Mouse (Mus musculus): ENCODE results near the gene Tbx19.

Gene Tbx19

DNA sequence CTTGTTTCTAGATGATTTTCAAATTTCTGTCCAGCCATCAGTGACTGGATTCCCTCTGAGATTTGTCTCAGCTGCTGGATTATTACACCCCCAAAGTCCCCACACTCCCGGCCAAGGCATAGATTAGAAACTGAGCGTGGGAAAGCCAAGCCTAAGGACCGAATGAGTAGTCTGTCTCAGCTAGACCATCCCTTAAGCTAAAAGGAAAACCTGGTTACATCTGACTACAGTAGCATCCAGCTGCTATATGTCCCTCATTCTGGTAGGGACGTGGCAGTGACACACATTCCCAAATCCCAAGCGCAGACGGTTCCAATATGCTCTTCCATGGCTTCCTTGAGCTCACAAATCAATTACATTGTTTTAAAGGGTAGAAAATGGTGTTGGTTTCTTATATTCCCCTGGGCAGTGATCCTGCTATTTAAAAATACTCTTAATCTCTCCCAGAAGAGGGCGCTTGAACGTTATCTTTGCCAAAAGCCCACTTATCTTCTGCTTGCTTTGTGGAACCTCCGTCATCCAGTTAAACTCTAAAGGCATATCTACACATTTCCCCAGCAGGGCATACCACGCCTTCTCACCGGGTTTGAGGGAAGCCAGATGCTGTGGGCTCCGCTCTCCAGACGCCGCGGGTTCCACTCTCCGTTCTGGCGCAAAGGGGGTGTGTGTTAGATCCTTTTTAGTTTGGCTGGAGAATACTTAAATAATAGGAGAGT lies 46.0 kb downstream of the Tbx19 start:
- DNase-seq (ENCODE audit: low spot score in 2 of 2), result peak in 1 of 2 experiments; percentile 46

GRCm38 (mm10) chr1:165113700-165114099 lies 46.9 kb downstream of the Tbx19 start:
- DNase-seq (ENCODE audit: low spot score in 2 of 2), result no peak

DNA sequence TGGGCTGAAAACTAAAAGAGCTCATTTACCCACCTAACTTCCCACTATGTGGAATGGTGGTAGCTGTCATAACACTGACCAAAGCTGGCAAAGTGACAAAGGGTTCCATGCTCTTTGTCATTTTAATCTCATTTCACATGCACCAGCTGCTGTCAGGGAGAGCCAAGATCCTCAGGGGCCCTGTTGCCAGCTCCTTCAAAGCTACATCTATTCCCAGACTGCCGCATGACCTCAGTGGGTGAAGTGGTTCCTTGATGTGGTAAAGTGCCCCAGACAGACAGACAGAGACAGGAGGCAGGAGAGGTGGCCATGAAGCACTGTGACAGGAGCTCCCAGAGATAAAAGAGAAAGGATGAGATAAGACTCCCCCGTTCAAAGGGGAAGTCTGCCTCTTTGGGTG lies 49.9 kb downstream of the Tbx19 start:
- DNase-seq (ENCODE audit: low spot score in 2 of 2), result no peak

- no peak for DNase-seq (ENCODE audit: low spot score in 2 of 2)
These were observed 51.4 kb downstream of the Tbx19 start for GRCm38 (mm10) chr1:165109135-165109534.

DNA sequence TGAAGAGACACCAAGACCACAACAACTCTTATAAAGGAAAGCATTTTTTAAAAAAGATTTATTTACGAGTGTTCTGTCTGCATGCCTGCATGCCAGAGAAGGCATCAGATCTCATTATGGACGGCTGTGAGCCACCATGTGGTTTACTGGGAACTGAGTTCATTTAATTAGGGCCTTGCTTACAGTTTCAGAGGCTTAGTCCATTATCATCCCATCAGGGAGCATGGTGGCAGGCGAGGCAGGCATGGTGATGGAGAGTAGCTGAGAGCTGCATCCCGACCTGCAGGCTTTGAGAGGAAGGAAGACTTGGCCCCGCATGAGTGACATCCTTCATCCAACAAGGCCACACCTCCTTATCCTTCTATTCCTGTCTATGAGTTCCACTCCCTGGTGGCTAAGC lies 52.1 kb downstream of the Tbx19 start:
- no peak for DNase-seq (ENCODE audit: low spot score in 2 of 2)

GRCm38 (mm10) chr1:165106011-165106385 lies 54.6 kb downstream of the Tbx19 start:
- no peak for DNase-seq (ENCODE audit: low spot score in 2 of 2)

DNA sequence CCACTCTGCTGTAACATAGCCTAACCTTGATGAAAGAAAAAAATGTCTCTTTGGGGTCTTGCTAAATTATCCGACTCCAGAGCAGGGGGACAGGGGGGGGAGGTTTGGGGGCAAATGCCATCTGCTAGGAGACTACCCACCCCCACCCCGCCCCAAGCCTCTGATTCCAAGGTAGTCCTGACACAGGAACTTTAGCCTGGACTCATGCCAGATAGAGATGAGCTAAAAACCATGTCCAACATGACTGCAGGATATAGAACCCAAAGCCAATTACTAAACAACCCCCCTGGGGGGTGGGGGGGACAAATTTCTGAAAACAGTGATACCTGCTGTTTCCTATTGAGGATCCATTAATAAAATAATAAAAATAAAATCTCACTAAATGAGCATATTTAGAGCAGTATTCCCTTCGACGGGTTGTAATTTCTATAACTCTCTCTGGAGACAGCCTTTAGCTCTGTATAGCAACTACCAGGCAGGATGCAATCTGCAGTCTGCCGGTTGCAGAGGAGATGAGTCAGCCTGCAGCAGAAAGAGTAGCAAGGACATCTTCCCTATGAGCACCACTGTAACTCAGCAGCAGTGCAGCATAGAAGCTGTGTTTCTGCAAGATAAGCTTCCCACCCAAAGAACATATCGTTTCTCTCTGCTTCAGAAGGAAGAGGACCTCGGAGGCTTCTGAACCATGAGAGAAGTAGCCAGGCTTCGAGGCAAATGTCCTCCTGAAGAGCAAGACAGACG lies 55.1 kb downstream of the Tbx19 start:
- peak in 1 of 2 experiments; percentile 50 for DNase-seq (ENCODE audit: low spot score in 2 of 2)

- peak; percentile 65 to 84 for DNase-seq (ENCODE audit: low spot score in 2 of 2)
These were observed 55.8 kb downstream of the Tbx19 start for GRCm38 (mm10) chr1:165104707-165105259.

DNA sequence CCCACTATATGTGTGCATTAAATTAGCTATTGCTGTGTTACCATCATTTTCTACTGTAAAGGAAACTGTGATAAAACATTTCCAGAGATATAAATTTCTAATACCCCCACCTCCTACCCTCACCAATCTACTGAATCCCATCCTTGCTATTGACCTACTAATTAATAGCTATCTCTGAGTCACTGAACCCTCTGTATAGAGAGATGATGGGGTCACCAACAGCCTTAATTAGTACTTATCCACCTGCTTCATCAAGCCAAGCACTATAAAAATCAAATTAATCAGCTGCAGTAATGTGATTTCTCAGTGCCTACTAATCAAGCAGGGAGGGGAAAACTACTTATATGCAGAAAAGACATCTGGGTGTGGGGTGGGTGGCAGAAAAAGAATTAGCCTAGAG lies 61.0 kb downstream of the Tbx19 start:
- DNase-seq (ENCODE audit: low spot score in 2 of 2), result no peak

GRCm38 (mm10) chr1:165094871-165095270 lies 65.7 kb downstream of the Tbx19 start:
- DNase-seq (ENCODE audit: low spot score in 2 of 2), result no peak

DNA sequence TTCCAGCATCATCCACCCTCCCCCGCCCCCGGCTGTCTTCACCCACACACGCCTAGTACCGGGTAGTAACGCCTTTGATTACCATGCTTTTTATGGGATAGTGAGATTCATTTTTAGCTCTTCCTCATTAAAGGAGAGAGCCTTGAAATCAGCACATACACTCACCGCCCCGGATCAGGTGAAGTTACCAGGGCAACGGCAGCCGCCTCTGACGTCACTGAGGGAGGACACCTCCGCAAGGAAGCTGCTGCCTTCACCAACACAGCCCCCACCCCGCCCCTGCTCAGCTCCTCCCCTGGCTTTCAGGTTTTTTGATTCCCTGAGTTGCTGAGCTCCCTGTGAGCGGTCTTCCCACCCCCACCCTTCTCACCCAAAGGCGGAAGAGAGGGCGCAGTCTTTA lies 68.9 kb downstream of the Tbx19 start:
- DNase-seq (ENCODE audit: low spot score in 2 of 2), result peak; percentile 87 to 89

GRCm38 (mm10) chr1:165089556-165089955 lies 71.0 kb downstream of the Tbx19 start:
- no peak for DNase-seq (ENCODE audit: low spot score in 2 of 2)

All from left cerebral cortex, adult 9 months (tissue).